Mouse (Mus musculus): Measurements from ENCODE around the gene Cdk19.

Gene Cdk19

GRCm38 (mm10) chr10:40348566-40349536, 9.5 kb downstream of the Cdk19 start:
- peak; percentile 99 to 100 for DNase-seq (ENCODE audit: inconsistent age in 2 of 2, low spot score in 1 of 2)

GRCm38 (mm10) chr10:40349631-40350177, 10.3 kb downstream of the Cdk19 start:
- DNase-seq (ENCODE audit: inconsistent age in 2 of 2, low spot score in 1 of 2) = peak in 1 of 2 experiments; percentile 80

- peak in 1 of 2 experiments; percentile 40 for DNase-seq (ENCODE audit: inconsistent age in 2 of 2, low spot score in 1 of 2)
Observed at GRCm38 (mm10) chr10:40350245-40350932, 11.0 kb downstream of the Cdk19 start.

- no peak for DNase-seq (ENCODE audit: inconsistent age in 2 of 2, low spot score in 1 of 2)
Observed at GRCm38 (mm10) chr10:40351156-40351555, 11.8 kb downstream of the Cdk19 start.

- peak in 1 of 2 experiments; percentile 69 for DNase-seq (ENCODE audit: inconsistent age in 2 of 2, low spot score in 1 of 2)
Observed at GRCm38 (mm10) chr10:40354081-40354480, 14.7 kb downstream of the Cdk19 start.

GRCm38 (mm10) chr10:40354556-40354955, 15.2 kb downstream of the Cdk19 start:
- peak; percentile 42 to 75 for DNase-seq (ENCODE audit: inconsistent age in 2 of 2, low spot score in 1 of 2)

DNA sequence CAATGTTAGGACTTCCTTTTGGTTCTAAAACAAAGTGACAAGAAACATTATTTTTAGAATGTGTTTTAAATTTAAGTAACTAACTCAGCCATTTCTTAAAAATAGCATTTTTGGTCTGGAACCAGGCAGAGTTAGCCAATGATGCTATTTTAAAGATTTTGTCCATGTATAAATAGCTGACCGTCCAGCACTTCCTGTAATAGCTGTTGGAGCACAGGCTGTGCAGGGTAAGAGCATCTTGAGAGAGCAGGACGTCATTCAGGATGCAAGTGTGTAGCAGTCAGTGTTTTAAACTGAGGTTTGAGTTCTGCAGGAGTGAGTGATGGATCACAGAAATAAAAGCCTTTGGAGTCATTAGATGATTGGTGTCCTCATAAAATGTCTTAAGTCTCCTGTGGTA, 18.8 kb downstream of the Cdk19 start:
- no peak for DNase-seq (ENCODE audit: inconsistent age in 2 of 2, low spot score in 1 of 2)

DNA sequence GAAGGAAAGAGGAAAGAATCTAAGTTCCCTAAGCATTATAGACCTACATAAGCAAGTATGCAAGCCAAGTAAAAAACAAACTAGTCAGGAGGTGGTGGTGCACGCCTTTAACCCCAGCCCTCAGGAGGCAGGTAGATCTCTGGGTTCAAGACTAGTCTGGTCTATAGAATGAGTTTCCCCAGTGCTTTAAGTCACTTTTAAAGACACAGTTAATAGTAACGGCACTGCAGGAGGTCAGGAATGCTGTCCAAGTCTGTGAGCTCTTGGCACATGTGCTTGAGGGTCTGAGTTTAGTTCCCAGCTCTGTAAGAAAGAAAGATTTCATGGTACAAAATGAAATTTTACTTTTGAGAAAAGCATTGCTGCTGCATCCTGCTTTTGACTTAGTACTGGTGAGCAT, 19.8 kb downstream of the Cdk19 start:
- DNase-seq (ENCODE audit: inconsistent age in 2 of 2, low spot score in 1 of 2) = no peak

DNA sequence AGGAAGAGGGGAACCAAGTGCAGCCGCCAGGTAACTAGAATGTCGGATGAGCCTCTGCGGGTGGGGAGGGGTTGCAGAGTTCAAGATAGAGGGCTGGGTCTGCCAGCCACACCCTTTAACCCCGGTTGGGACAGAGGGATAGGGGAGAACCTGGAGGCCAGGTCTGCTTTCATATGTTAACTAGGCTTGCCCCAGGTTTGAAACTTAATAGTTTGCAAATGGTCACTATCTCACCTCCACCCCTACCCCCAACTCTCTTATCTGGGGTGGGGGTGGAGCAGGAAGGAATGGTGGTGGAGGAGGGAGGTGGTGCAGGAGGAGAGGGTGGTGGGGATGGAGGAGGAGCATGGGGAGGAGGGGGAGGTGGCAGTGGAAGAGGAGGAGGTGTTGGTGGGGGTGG, 23.6 kb downstream of the Cdk19 start:
- no peak for DNase-seq (ENCODE audit: inconsistent age in 2 of 2, low spot score in 1 of 2)

- DNase-seq (ENCODE audit: inconsistent age in 2 of 2, low spot score in 1 of 2) = no peak
Observed at GRCm38 (mm10) chr10:40364642-40365361, 25.4 kb downstream of the Cdk19 start.

DNA sequence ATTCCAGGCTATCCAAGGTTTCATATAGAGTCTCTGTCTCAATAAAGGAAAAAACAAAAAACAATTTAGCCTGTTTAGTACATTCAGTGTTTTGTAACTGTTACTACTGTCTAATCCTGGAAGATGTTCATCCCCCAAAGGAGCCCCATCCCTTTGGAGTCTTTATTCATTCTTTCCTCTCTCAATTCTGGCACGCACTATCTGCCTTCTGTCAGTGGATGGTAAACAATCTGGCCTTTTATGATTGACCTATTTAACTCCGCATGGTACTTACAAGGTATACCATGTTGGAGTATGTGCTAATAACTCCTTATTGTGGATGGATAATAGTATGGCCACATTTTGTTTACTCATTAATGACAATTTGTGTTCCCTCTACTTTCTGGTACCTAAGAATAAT, 26.6 kb downstream of the Cdk19 start:
- no peak for DNase-seq (ENCODE audit: inconsistent age in 2 of 2, low spot score in 1 of 2)

- DNase-seq (ENCODE audit: inconsistent age in 2 of 2, low spot score in 1 of 2) = no peak
Observed at GRCm38 (mm10) chr10:40368516-40368915, 29.2 kb downstream of the Cdk19 start.

DNA sequence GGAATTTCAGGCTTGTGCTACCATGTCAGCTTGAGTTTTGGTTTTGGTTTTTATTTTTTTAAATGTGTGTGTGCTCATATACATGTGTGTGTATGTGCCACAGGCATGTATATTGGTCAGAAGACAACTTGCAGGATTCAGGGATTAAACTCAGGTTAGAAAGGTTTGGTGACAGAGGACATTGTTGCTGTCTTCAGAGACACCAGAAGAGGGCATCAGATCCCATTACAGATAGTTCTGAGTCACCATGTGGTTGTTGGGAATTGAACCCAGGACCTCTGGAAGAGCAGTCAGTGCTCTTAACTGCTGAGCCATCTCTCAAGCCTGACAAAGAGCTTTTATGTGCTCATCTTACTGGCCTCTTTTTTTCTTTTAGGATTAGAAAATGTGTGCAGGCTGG, 30.8 kb downstream of the Cdk19 start:
- peak in 1 of 2 experiments; percentile 59 for DNase-seq (ENCODE audit: inconsistent age in 2 of 2, low spot score in 1 of 2)

DNA sequence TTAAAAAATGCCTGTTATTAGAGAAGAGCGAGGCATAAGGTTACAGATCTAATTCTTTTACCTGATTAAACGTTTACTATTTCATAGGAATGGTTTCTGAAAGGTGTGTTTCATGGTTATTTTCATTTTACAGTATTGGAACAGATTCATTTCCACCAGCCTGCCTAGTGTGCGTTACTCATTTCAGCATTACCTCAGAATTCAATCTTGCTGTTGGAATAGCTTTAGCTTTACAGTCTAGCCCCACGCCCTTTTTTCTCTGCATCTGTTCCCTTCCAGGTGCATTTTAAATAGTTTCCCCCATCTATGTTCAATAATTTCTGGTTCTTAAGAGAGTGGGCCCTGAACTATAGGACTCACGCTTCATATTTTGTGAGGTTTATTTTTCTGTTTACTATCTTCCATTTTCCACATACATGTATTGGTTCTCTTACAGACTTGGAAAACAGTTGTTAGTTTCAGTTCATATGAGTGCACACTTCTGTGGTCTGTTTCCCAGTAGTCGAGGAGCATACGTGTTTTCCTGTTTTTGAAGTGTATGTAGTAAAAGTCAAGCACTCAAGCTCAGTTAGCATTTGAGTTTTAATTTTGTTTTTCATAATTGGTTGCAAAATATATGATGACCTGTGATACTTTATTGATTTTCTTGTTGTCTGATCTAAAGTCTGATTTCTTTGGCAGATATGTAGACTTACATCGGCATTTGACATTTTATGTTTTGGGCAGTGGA, 32.0 kb downstream of the Cdk19 start:
- no peak for DNase-seq (ENCODE audit: inconsistent age in 2 of 2, low spot score in 1 of 2)

- peak; percentile 23 to 83 for DNase-seq (ENCODE audit: inconsistent age in 2 of 2, low spot score in 1 of 2)
Observed at GRCm38 (mm10) chr10:40371914-40372675, 32.7 kb downstream of the Cdk19 start.

DNA sequence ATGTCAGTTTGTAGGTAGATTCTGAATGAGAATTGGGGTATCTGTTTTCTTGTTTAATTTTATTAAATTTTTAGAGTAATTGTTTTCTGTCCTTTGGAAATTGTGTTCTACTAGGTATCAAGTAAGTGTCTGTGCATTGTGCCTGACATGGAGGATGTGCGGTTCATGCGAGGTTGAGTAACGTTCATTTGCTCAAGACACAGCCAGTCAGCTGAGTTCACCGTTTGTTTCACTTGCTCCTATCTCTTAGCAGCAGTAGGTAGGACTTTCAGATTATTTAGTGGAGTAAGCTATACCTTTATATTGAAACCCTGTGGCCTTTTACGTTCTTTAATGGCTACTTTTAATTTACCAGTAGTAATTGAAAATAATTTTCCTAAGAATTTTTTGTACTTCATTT, 34.4 kb downstream of the Cdk19 start:
- no peak for DNase-seq (ENCODE audit: inconsistent age in 2 of 2, low spot score in 1 of 2)

GRCm38 (mm10) chr10:40374828-40375227, 35.5 kb downstream of the Cdk19 start:
- no peak for DNase-seq (ENCODE audit: inconsistent age in 2 of 2, low spot score in 1 of 2)

- no peak for DNase-seq (ENCODE audit: inconsistent age in 2 of 2, low spot score in 1 of 2)
Observed at GRCm38 (mm10) chr10:40376286-40376685, 36.9 kb downstream of the Cdk19 start.

DNA sequence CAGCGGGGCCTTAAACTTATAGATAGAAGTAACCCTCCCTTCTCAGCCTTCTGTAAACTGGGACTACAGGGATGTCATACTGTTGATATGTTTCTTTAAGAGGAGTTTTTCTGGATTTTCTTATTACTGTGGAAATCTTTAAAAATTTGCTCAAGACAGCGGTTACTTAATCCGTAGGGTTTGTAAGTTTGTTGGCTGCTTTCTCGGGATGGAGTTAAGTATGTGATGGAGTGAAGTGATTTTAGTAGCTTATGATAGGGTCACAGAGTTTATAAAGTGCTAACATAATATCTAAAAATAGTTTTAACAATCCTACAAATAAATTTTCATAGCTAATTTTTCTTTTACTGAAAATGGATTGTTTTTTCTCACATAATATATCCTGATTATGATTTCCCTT, 38.9 kb downstream of the Cdk19 start:
- no peak for DNase-seq (ENCODE audit: inconsistent age in 2 of 2, low spot score in 1 of 2)

GRCm38 (mm10) chr10:40379682-40380081, 40.3 kb downstream of the Cdk19 start:
- no peak for DNase-seq (ENCODE audit: inconsistent age in 2 of 2, low spot score in 1 of 2)
